Mouse (Mus musculus) CH12.LX (cell line): ENCODE results near the gene Stard13. TPM values are rescaled to one million over a fixed set of nuclear protein-coding genes. Genes with fewer than 3 reads are reported as not detected.

Experiments used
- DNase-seq: peaks from one replicate; pipeline ENCODE4 v3.0.0-alpha.2; 2013; ENCODE audit errors: extremely low read depth
- H3K27ac ChIP-seq: 2 replicates; pipeline ENCODE4 v1.5.1; 2012; ENCODE audit warnings: low read depth, mild to moderate bottlenecking, control low read depth, moderate library complexity; ENCODE audit not compliant: insufficient read depth
- H3K27me3 ChIP-seq: replicated peaks from 2 replicates; pipeline ENCODE3; 2012; ENCODE audit warnings: inconsistent platforms
- H3K36me3 ChIP-seq, 2 experiments: replicated peaks in 1 of 2; 2 replicates each; pipeline versions ENCODE3 to v1.6.1; 2012; ENCODE audit warnings: inconsistent platforms in 1 of 2, low read length in 1 of 2, mild to moderate bottlenecking in 1 of 2, mixed read lengths in 1 of 2, moderate library complexity in 1 of 2; ENCODE audit not compliant: control insufficient read depth in 1 of 2, insufficient read depth in 1 of 2
- H3K4me1 ChIP-seq, 2 experiments: 2 replicates each; pipeline ENCODE4 v1.6.1; 2012; ENCODE audit warnings: inconsistent platforms in 1 of 2, moderate library complexity in 1 of 2; ENCODE audit not compliant: insufficient read depth in 2 of 2, control insufficient read depth in 1 of 2
- H3K4me2 ChIP-seq: 2 replicates; pipeline ENCODE4 v1.6.1; 2012; ENCODE audit warnings: low read depth, mild to moderate bottlenecking, control low read depth; ENCODE audit not compliant: poor library complexity, insufficient read depth, severe bottlenecking
- H3K4me3 ChIP-seq, 3 experiments: fragments of 150-350 bp in 1 of 3; sonication (generic) in 1 of 3; replicated peaks in 1 of 3; 2 replicates each; pipeline versions ENCODE3 to v1.5.1; 2011 to 2012; ENCODE audit warnings: low read depth in 2 of 3, low read length in 2 of 3, mild to moderate bottlenecking in 2 of 3, moderate library complexity in 2 of 3, control low read depth in 1 of 3, improper control_type of control experiment in 1 of 3, inconsistent platforms in 1 of 3, mixed read lengths in 1 of 3; ENCODE audit not compliant: poor library complexity in 1 of 3
- H3K79me2 ChIP-seq: replicated peaks from 2 replicates; pipeline ENCODE4 v1.6.1; 2012; ENCODE audit warnings: mild to moderate bottlenecking, moderate library complexity; ENCODE audit not compliant: control insufficient read depth, poor library complexity, insufficient read depth, severe bottlenecking; ENCODE audit errors: extremely low read depth
- H3K9ac ChIP-seq: 2 replicates; pipeline ENCODE4 v1.6.1; 2012; ENCODE audit warnings: low read depth, mild to moderate bottlenecking, control low read depth, moderate library complexity; ENCODE audit not compliant: insufficient read depth
- H3K9me3 ChIP-seq: replicated peaks from 2 replicates; pipeline ENCODE3; 2012; ENCODE audit warnings: low read length, inconsistent platforms, mixed read lengths
- BHLHE40 ChIP-seq: IDR thresholded peaks from 2 replicates; pipeline ENCODE4 v1.6.1; 2011; ENCODE audit warnings: mild to moderate bottlenecking, low read depth, low read length, improper control_type of control experiment
- CHD1 ChIP-seq: IDR thresholded peaks from 2 replicates; pipeline ENCODE4 v1.6.1; 2012; ENCODE audit warnings: low read depth, low read length, improper control_type of control experiment, inconsistent platforms
- CHD2 ChIP-seq: IDR thresholded peaks from 2 replicates; pipeline ENCODE4 v1.6.1; 2011; ENCODE audit warnings: low read length, improper control_type of control experiment
- CTCF ChIP-seq, 2 experiments: IDR thresholded peaks in 1 of 2; conservative IDR thresholded peaks in 1 of 2; 2 replicates each; pipeline ENCODE4 v1.5.1; 2011 to 2012; ENCODE audit warnings: low read depth in 2 of 2, low read length in 2 of 2, improper control_type of control experiment in 1 of 2, inconsistent platforms in 1 of 2, mild to moderate bottlenecking in 1 of 2, moderate library complexity in 1 of 2
- ELF1 ChIP-seq: IDR thresholded peaks from 2 replicates; pipeline ENCODE4 v1.6.1; 2014; ENCODE audit warnings: low read depth, mild to moderate bottlenecking, inconsistent platforms, low read length, improper control_type of control experiment
- EP300 ChIP-seq: IDR thresholded peaks from 2 replicates; pipeline ENCODE4 v1.6.1; 2011; ENCODE audit warnings: low read length, improper control_type of control experiment
- ETS1 ChIP-seq: conservative IDR thresholded peaks from 2 replicates; pipeline ENCODE4 v1.6.1; 2012; ENCODE audit warnings: low read depth, mild to moderate bottlenecking, inconsistent platforms, low read length, improper control_type of control experiment, moderate library complexity
- JUN ChIP-seq: IDR thresholded peaks from 2 replicates; pipeline ENCODE4 v1.6.1; 2011; ENCODE audit warnings: low read depth, mild to moderate bottlenecking, low read length, improper control_type of control experiment, moderate library complexity; ENCODE audit not compliant: insufficient read depth
- JUND ChIP-seq: conservative IDR thresholded peaks from 2 replicates; pipeline ENCODE4 v1.6.1; 2011; ENCODE audit warnings: low read depth, low read length, improper control_type of control experiment
- KAT2A ChIP-seq: IDR thresholded peaks from 2 replicates; pipeline ENCODE4 v1.6.1; 2012; ENCODE audit warnings: low read length, improper control_type of control experiment, inconsistent platforms; ENCODE audit not compliant: insufficient replicate concordance
- MAZ ChIP-seq: IDR thresholded peaks from 2 replicates; pipeline ENCODE4 v1.6.1; 2012; ENCODE audit warnings: low read depth, mild to moderate bottlenecking, inconsistent platforms, low read length, improper control_type of control experiment, moderate library complexity
- MYC ChIP-seq: IDR thresholded peaks from 2 replicates; pipeline ENCODE4 v1.6.1; 2011; ENCODE audit warnings: low read depth, mild to moderate bottlenecking, improper control_type of control experiment, low read length
- NRF1 ChIP-seq: IDR thresholded peaks from 2 replicates; pipeline ENCODE4 v1.6.1; 2014; ENCODE audit warnings: low read depth, mild to moderate bottlenecking, inconsistent platforms, low read length, improper control_type of control experiment, moderate library complexity
- PAX5 ChIP-seq: IDR thresholded peaks from 2 replicates; pipeline ENCODE4 v1.6.1; 2012; ENCODE audit warnings: low read length, inconsistent platforms, mixed read lengths
- POLR2A ChIP-seq: IDR thresholded peaks from 2 replicates; pipeline ENCODE4 v1.6.1; 2011; ENCODE audit warnings: low read depth, mild to moderate bottlenecking, improper control_type of control experiment, low read length
- POLR2AphosphoS2 ChIP-seq: IDR thresholded peaks from 2 replicates; pipeline ENCODE4 v1.6.1; 2011; ENCODE audit warnings: low read depth, low read length, improper control_type of control experiment
- RAD21 ChIP-seq: IDR thresholded peaks from 2 replicates; pipeline ENCODE4 v1.6.1; 2011; ENCODE audit warnings: low read depth, mild to moderate bottlenecking, low read length, improper control_type of control experiment, moderate library complexity
- RCOR1 ChIP-seq: conservative IDR thresholded peaks from 2 replicates; pipeline ENCODE4 v1.6.1; 2012; ENCODE audit warnings: low read depth, mild to moderate bottlenecking, inconsistent platforms, low read length, improper control_type of control experiment
- SMC3 ChIP-seq: IDR thresholded peaks from 2 replicates; pipeline ENCODE4 v1.6.1; 2011; ENCODE audit warnings: low read depth, low read length, improper control_type of control experiment
- TBP ChIP-seq: conservative IDR thresholded peaks from 2 replicates; pipeline ENCODE4 v1.6.1; 2011; ENCODE audit warnings: low read depth, low read length, improper control_type of control experiment
- UBTF ChIP-seq: IDR thresholded peaks from 2 replicates; pipeline ENCODE4 v1.6.1; 2012; ENCODE audit warnings: low read depth, mild to moderate bottlenecking, inconsistent platforms, low read length, improper control_type of control experiment, moderate library complexity
- USF2 ChIP-seq: conservative IDR thresholded peaks from 2 replicates; pipeline ENCODE4 v1.6.1; 2011; ENCODE audit warnings: low read depth, low read length, improper control_type of control experiment
- ZC3H11A ChIP-seq: IDR thresholded peaks from 2 replicates; pipeline ENCODE4 v1.6.1; 2012; ENCODE audit warnings: low read depth, mild to moderate bottlenecking, inconsistent platforms, low read length, improper control_type of control experiment
- ZKSCAN1 ChIP-seq: IDR thresholded peaks from 2 replicates; pipeline ENCODE4 v1.6.1; 2012; ENCODE audit warnings: low read depth, inconsistent platforms, low read length, improper control_type of control experiment, borderline replicate concordance
- ZNF384 ChIP-seq: IDR thresholded peaks from 2 replicates; pipeline ENCODE4 v1.6.1; 2012; ENCODE audit warnings: low read depth, low read length, improper control_type of control experiment, inconsistent platforms
- dilution Hi-C: fragments of 300-500 bp; cut with MboI; formaldehyde crosslinking; loops from 2 replicates; pipeline ENCODE4 v1.14.3; 2020; ENCODE audit warnings: low sequenced_read_pairs; ENCODE audit not compliant: extremely low pct_unique_long_range_greater_than_20kb, extremely low pct_ligation_motif_present
- in situ Hi-C: fragments of 300-500 bp; cut with MboI; formaldehyde crosslinking; loops from 3 replicates; pipeline ENCODE4 v1.14.3; 2019; ENCODE audit warnings: low sequenced_read_pairs, low pct_ligation_motif_present, low pct_unique_long_range_greater_than_20kb, mixed read lengths
- polyA plus RNA-seq: library from polyadenylated mRNA; unstranded; fragments of >175 nt; gene quantifications from 2 replicates; pipeline ENCODE4 v1.2.1, GENCODE M21; 2012; ENCODE audit warnings: low read depth; ENCODE audit not compliant: insufficient read length
- total RNA-seq, 2 experiments: library from RNA; depleted of rRNA; stranded (reverse); fragments of 300-350 nt in 1 of 2; fragments of >200 nt in 1 of 2; gene quantifications; 2 replicates each; pipeline ENCODE4 v1.2.3; 2012 to 2014

The Stard13 gene
- total and polyA plus RNA-seq, 3 experiments = 33.5 to 154 (median 73.6) TPM

DNA sequence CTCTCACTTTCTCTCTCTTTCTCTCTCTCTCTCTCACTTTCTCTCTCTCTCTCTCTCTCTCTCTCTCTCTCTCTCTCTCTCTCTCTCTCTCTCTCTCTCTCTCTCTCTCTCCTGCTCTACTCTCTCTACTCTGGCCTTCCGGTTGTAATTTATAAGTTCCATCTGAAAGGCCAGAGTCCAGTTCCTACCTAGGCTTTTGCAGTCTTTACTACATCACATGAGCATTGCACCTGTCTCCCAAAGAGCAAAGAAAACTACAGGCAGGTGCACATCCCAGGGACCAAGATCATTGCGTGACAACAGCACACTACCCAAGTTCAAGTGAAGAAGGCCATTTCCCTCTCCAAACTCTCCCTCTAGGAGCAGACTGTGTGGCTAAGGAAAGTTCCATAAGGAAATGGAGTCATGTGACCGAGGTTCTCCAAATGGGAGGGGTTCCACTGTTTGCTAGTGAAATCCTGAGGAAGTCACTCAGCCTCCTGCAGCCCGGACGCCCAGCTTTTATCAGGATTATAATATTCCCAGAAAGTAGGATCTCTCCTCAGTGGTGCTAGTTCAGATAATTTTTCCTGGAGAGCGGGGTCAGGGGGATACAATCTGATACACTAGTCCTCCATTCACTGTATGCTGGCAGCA, 68.1 kb downstream of the Stard13 start:
- Histone ChIP-seq H3K36me3 (no peaks in the 10 kb centered on the region), H3K27ac (no peak overlapping the region), H3K4me1 (0 out of 4 replicates have a peak, but pooled peaks cover 0 to 3% of the 10 kb centered on the region in 2 experiments), H3K27me3 (no peaks in the 10 kb centered on the region), H3K9ac (no peak overlapping the region), H3K4me3 (no peak overlapping the region)
- TF ChIP-seq MYC (no peak), CHD1 (no peak), POLR2A (no peak), POLR2AphosphoS2 (no peak), KAT2A (no peak), NRF1 (no peak), CTCF (conservative IDR thresholded peaks at IDR 0.05 in 1 of 2, IDR thresholded peaks at IDR 0.05 in 1 of 2; ENCODE audit: low read depth in 2 of 2, low read length in 2 of 2) (no peak), UBTF (no peak), JUN (no peak), EP300 (no peak)
- TF ChIP-seq, all 38 proteins: peak for 0
- in situ Hi-C loops (no loop called here), dilution Hi-C loops (no loop called here)
- H3K79me2 ChIP-seq = no peaks in the 10 kb centered on the region
- no peak overlapping the region for H3K4me2 ChIP-seq
- no peaks in the 10 kb centered on the region for H3K9me3 ChIP-seq
- DNase-seq = no peak

DNA sequence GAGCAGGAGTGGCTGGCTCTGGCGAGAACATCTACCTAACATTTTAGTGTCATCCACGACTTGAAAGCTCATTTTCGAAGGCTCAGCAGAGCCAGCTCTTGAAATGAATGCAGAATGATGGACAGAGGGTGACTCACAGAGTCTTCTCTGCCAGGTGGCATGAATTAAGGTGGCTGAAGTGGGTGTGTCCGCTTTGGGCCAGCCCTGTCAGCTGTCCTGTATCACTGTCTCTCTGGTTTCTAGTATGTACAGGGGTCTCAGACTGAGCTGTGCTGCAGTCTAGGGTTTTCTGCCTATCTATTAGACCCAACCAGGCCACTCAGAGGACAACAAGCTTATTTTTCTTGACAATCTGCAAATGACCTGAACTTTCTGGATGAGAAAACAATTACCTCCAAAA, 68.8 kb downstream of the Stard13 start:
- Histone ChIP-seq H3K27me3 (no peaks in the 10 kb centered on the region), H3K9ac (no peak overlapping the region), H3K79me2 (no peaks in the 10 kb centered on the region), H3K36me3 (no peaks in the 10 kb centered on the region), H3K4me2 (no peak overlapping the region; the same call in 1 of the 2 replicates), H3K27ac (no peak overlapping the region), H3K4me3 (no peak overlapping the region), H3K4me1 (0 out of 4 replicates have a peak, but pooled peaks cover 0 to 3% of the 10 kb centered on the region in 2 experiments), H3K9me3 (no peaks in the 10 kb centered on the region)
- DNase-seq = no peak
- no peak for TF ChIP-seq SMC3
- TF ChIP-seq ELF1 = no peak
- TF ChIP-seq CHD2 = no peak
- TF ChIP-seq ETS1 = no peak
- TF ChIP-seq PAX5 = no peak
- TF ChIP-seq MAZ = no peak
- no peak for TF ChIP-seq USF2
- TF ChIP-seq KAT2A = no peak
- TF ChIP-seq NRF1 = no peak
- no peak for TF ChIP-seq JUN
- TF ChIP-seq ZC3H11A = no peak
- TF ChIP-seq ZNF384 = no peak
- TF ChIP-seq ZKSCAN1 = no peak
- TF ChIP-seq JUND = no peak
- TF ChIP-seq TBP = no peak
- TF ChIP-seq BHLHE40 = no peak
- no peak for TF ChIP-seq RAD21
- TF ChIP-seq RCOR1 = no peak
- dilution Hi-C loops (no loop called here), in situ Hi-C loops (no loop called here)
